Mouse (Mus musculus): Measurements from ENCODE around the gene Gsap. TPM values are rescaled to one million over a fixed set of nuclear protein-coding genes. Genes with fewer than 3 reads are reported as not detected.

Gene Gsap
- 18.4 TPM for polyA plus RNA-seq (2014; fragmentation: Illumina TruSeq; extraction: RNeasy Lipid Tissue Mini Kit (QIAGEN cat#74804); ENCODE audit: insufficient read depth, low read depth, low replicate concordance)

DNA sequence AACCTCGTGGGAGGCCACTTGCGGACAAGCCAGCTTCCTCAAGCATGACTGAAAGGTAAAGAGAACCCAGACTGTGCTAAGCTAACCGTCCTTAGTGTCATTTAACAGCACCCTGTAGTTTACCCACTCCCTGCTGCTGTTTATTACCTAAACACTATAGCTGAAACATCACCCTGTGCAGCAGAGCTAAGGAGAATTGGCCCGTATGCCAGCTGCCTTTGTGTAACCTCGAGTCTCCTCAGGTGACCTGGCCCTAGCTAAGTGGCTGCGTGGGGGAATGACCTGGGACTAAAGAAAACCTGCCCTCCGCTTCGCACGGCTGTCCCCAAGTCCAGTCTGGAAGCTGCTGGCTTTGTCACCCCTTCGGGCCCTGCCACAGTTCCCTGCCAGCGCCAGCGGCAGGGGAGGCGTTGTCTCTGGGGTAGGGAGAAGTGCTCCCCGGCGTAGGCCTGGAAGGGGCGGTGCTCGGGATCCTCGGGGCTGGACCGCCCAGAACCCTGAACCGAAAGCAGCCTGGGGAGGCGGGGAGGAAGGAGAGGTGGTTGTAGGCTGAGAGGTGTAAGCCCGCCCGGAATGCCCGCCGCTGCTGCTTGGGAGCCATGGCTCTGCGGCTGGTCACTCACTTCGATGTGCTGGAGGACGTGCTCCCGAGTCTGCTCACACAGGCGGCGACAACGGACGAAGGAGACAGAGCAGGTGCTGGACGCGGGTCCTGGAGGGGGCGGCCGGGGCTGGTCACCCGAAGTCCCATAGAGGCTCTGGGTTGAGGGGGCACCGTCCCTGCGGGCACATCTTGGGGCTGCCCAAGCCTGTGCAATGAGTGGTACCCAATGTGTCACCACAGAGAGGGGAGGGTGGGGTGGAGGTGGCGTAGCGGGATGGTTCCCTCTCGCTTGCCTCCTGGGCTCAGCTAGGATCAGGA is at the start of gene Gsap:
Gsap (plus strand) TSS at position 492 of the 922 bp plus-strand sequence.

Other genes starting within 250 kb of the Gsap start
- gene Rsbn1l, start 229.9 kb upstream of the Gsap start, polyA plus RNA-seq (2014; fragmentation: Illumina TruSeq; extraction: RNeasy Lipid Tissue Mini Kit (QIAGEN cat#74804); ENCODE audit: insufficient read depth, low read depth, low replicate concordance), result 7.6 TPM
- gene Ptpn12, start 130.3 kb upstream of the Gsap start, polyA plus RNA-seq (2014; fragmentation: Illumina TruSeq; extraction: RNeasy Lipid Tissue Mini Kit (QIAGEN cat#74804); ENCODE audit: insufficient read depth, low read depth, low replicate concordance), result 50.7 TPM
- 16.2 TPM for gene Fgl2, start 186.4 kb downstream of the Gsap start, polyA plus RNA-seq (2014; fragmentation: Illumina TruSeq; extraction: RNeasy Lipid Tissue Mini Kit (QIAGEN cat#74804); ENCODE audit: insufficient read depth, low read depth, low replicate concordance)
- gene Ccdc146, start 238.4 kb downstream of the Gsap start, polyA plus RNA-seq (2014; fragmentation: Illumina TruSeq; extraction: RNeasy Lipid Tissue Mini Kit (QIAGEN cat#74804); ENCODE audit: insufficient read depth, low read depth, low replicate concordance), result 4.3 TPM
- 2.7 TPM for gene Fam185a, start 238.7 kb downstream of the Gsap start, polyA plus RNA-seq (2014; fragmentation: Illumina TruSeq; extraction: RNeasy Lipid Tissue Mini Kit (QIAGEN cat#74804); ENCODE audit: insufficient read depth, low read depth, low replicate concordance)

Measured in lung, adult 10 weeks (tissue).